Mouse (Mus musculus): ENCODE measurements at regions not wholly inside any gene's neighbourhood (a gene's known extent, or its start where the extent isn't known, plus 50 kb on each side); places are given as distances from the start of the nearest gene placed in this dataset.

GRCm38 (mm10) chr3:38220934-38221833, 263.5 kb downstream of the Ankrd50 start:
- peak; percentile 60 for DNase-seq (ENCODE audit: low read depth, low spot score)

- no peak for DNase-seq (ENCODE audit: low read depth, low spot score)
Observed at GRCm38 (mm10) chr3:38209081-38209480, 275.6 kb downstream of the Ankrd50 start.

GRCm38 (mm10) chr3:38207867-38208266, 276.8 kb downstream of the Ankrd50 start:
- DNase-seq (ENCODE audit: low read depth, low spot score), result no peak

GRCm38 (mm10) chr3:38201861-38202656, 282.6 kb downstream of the Ankrd50 start:
- peak; percentile 40 for DNase-seq (ENCODE audit: low read depth, low spot score)

GRCm38 (mm10) chr3:38194001-38194400, 290.6 kb downstream of the Ankrd50 start:
- no peak for DNase-seq (ENCODE audit: low read depth, low spot score)

- no peak for DNase-seq (ENCODE audit: low read depth, low spot score)
Observed at GRCm38 (mm10) chr3:38187406-38187896, 297.2 kb downstream of the Ankrd50 start.

GRCm38 (mm10) chr3:38186503-38186902, 298.1 kb downstream of the Ankrd50 start:
- DNase-seq (ENCODE audit: low read depth, low spot score), result no peak

- no peak for DNase-seq (ENCODE audit: low read depth, low spot score)
Observed at GRCm38 (mm10) chr3:38178295-38178694, 306.3 kb downstream of the Ankrd50 start.

GRCm38 (mm10) chr3:38175946-38176345, 308.7 kb downstream of the Ankrd50 start:
- no peak for DNase-seq (ENCODE audit: low read depth, low spot score)

GRCm38 (mm10) chr3:38174735-38175280, 309.8 kb downstream of the Ankrd50 start:
- no peak for DNase-seq (ENCODE audit: low read depth, low spot score)

GRCm38 (mm10) chr3:38152408-38152807, 332.2 kb downstream of the Ankrd50 start:
- no peak for DNase-seq (ENCODE audit: low read depth, low spot score)

- DNase-seq (ENCODE audit: low read depth, low spot score), result no peak
Observed at GRCm38 (mm10) chr3:38151821-38152220, 332.8 kb downstream of the Ankrd50 start.

GRCm38 (mm10) chr3:38146663-38147062, 338.0 kb downstream of the Ankrd50 start:
- no peak for DNase-seq (ENCODE audit: low read depth, low spot score)

GRCm38 (mm10) chr3:38145444-38145843, 339.2 kb downstream of the Ankrd50 start:
- DNase-seq (ENCODE audit: low read depth, low spot score), result no peak

GRCm38 (mm10) chr3:38144650-38145049, 340.0 kb downstream of the Ankrd50 start:
- DNase-seq (ENCODE audit: low read depth, low spot score), result no peak

- DNase-seq (ENCODE audit: low read depth, low spot score), result no peak
Observed at GRCm38 (mm10) chr3:38143147-38143883, 341.3 kb downstream of the Ankrd50 start.

- DNase-seq (ENCODE audit: low read depth, low spot score), result no peak
Observed at GRCm38 (mm10) chr3:38139387-38139786, 345.3 kb downstream of the Ankrd50 start.

- DNase-seq (ENCODE audit: low read depth, low spot score), result no peak
Observed at GRCm38 (mm10) chr3:38138014-38138413, 346.6 kb downstream of the Ankrd50 start.

GRCm38 (mm10) chr3:38135808-38136214, 348.8 kb downstream of the Ankrd50 start:
- no peak for DNase-seq (ENCODE audit: low read depth, low spot score)

- no peak for DNase-seq (ENCODE audit: low read depth, low spot score)
Observed at GRCm38 (mm10) chr3:38134425-38134824, 350.2 kb downstream of the Ankrd50 start.

GRCm38 (mm10) chr3:38131887-38132220, 352.8 kb downstream of the Ankrd50 start:
- DNase-seq (ENCODE audit: low read depth, low spot score), result no peak
